Mouse (Mus musculus): ENCODE results near the gene S100a7a. TPM values are rescaled to one million over a fixed set of nuclear protein-coding genes. Genes with fewer than 3 reads are reported as not detected.

The S100a7a gene
- total and polyA plus RNA-seq, 2 experiments from 2014 or later, result not detected

DNA sequence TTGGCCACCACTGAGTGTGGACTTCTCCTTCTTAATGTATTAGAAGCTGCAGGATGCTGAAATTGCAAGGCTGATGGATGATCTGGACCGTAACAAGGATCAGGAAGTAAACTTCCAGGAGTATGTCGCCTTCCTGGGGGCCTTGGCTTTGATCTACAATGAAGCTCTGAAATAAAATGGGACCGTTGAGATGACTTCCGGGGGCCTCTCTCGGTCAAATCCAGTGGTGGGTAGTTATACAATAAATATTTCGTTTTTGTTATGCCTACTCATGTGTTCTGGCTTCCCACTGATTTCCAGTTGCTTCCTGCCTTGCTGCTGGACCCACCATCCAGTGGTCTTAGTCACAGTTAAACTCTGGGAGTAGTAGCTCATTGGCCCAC, 39.7 kb upstream of the S100a7a start:
- H3K27ac ChIP-seq (ENCODE audit: low read depth, low read length), result no peak overlapping the region
- TF ChIP-seq CTCF (IDR thresholded peaks at IDR 0.05), result no peak
- H3K9ac ChIP-seq (replicated peaks; ENCODE audit: low read length, poor library complexity, severe bottlenecking), result no peak overlapping the region
- 0 out of 2 replicates have a peak, but pooled peaks cover 4% of the 10 kb centered on the region for H3K27me3 ChIP-seq (ENCODE audit: insufficient read depth, low read length)
- DNase-seq (ENCODE audit: low spot score), result no peak
- H3K4me1 ChIP-seq (ENCODE audit: insufficient read depth, low read length), result peaks cover 5% of the 10 kb centered on the region; the same call in 1 of the 2 replicates
- WGBS, result 83% methylated on average over 6 of the region's 6 CpGs
- H3K36me3 ChIP-seq (ENCODE audit: insufficient read depth, low read length), result no peaks in the 10 kb centered on the region
- ATAC-seq (ENCODE audit: low FRiP score), result no peak
- no peak overlapping the region for H3K4me2 ChIP-seq (ENCODE audit: low read depth, low read length, poor library complexity, severe bottlenecking)
- no peaks in the 10 kb centered on the region for H3K9me3 ChIP-seq (ENCODE audit: low read length)
- no peak overlapping the region for H3K4me3 ChIP-seq (ENCODE audit: low read depth, low read length)

DNA sequence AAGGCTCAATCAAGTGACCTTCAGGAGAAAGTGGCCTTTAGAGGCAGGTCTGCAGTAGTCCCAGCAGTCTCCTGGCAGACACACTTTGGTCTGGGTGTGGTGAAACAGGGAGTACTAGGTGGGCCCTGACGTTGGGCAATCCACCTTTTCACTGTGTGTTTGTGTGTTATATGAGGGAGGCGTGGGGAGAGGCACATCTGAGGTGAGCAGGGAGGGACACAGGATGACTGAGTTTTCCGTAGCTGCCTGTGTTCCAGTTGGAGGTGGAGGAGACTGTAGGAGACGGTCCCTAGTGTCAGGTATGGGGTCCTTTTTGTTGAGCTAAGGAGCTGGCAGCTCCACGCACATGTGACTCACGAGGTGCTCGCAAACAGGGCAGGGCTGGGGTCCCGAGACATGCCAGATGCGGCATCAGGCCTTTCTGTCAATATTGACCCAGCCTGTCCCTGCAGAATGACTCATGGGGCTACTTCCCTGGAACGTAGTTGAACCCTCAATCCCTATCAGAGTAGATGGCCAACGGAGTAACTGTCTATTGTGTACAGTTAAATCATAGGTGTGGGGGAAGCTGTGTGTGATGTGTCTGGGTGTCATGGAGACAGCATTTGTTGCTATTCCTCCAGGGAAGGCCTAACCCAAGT, 39.1 kb upstream of the S100a7a start:
- no peak for DNase-seq (ENCODE audit: low spot score)

DNA sequence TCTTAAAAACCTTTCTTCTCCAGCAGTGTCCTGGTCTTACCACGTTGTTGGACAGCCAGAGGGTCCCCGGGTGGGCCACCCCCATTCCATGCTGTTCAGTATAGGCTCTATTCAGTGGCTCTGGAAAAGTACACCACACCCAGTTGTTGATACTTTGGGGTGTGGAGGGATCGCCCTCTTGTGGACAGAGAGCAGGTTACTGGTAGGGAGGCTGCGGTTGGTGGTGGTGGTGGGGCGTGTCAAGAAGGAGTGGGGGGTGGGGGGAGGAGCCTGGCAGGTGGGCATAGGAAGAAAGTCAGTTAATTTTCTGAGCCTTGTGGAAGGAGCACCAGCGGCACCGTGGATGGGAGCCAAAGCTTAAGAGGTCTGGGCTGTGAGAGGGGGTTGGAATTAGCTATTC, 38.4 kb upstream of the S100a7a start:
- H3K36me3 ChIP-seq (ENCODE audit: insufficient read depth, low read length), result no peaks in the 10 kb centered on the region
- H3K4me1 ChIP-seq (ENCODE audit: insufficient read depth, low read length), result peaks cover 5% of the 10 kb centered on the region; the same call in 1 of the 2 replicates
- no peak overlapping the region for H3K27ac ChIP-seq (ENCODE audit: low read depth, low read length)
- H3K27me3 ChIP-seq (ENCODE audit: insufficient read depth, low read length), result 0 out of 2 replicates have a peak, but pooled peaks cover 4% of the 10 kb centered on the region
- H3K9ac ChIP-seq (replicated peaks; ENCODE audit: low read length, poor library complexity, severe bottlenecking), result no peak overlapping the region
- no peak overlapping the region for H3K4me3 ChIP-seq (ENCODE audit: low read depth, low read length)
- H3K9me3 ChIP-seq (ENCODE audit: low read length), result no peaks in the 10 kb centered on the region
- peak; percentile 75 for TF ChIP-seq CTCF (IDR thresholded peaks at IDR 0.05)
- 7% methylated on average over 7 of the region's 7 CpGs for WGBS
- DNase-seq (ENCODE audit: low spot score) (peak; percentile 70), ATAC-seq (ENCODE audit: low FRiP score) (peak; percentile 64)
- no peak overlapping the region for H3K4me2 ChIP-seq (ENCODE audit: low read depth, low read length, poor library complexity, severe bottlenecking)

More for the DNA sequence above, 39.1 kb upstream of the S100a7a start:
- Histone ChIP-seq H3K27me3 (ENCODE audit: insufficient read depth, low read length) (0 out of 2 replicates have a peak, but pooled peaks cover 4% of the 10 kb centered on the region), H3K27ac (ENCODE audit: low read depth, low read length) (no peak overlapping the region), H3K9me3 (ENCODE audit: low read length) (no peaks in the 10 kb centered on the region), H3K9ac (replicated peaks; ENCODE audit: low read length, poor library complexity, severe bottlenecking) (no peak overlapping the region), H3K36me3 (ENCODE audit: insufficient read depth, low read length) (no peaks in the 10 kb centered on the region), H3K4me1 (ENCODE audit: insufficient read depth, low read length) (peaks cover 5% of the 10 kb centered on the region; the same call in 1 of the 2 replicates), H3K4me3 (ENCODE audit: low read depth, low read length) (no peak overlapping the region), H3K4me2 (ENCODE audit: low read depth, low read length, poor library complexity, severe bottlenecking) (no peak overlapping the region)
- ATAC-seq (ENCODE audit: low FRiP score), result no peak
- WGBS, result 88% methylated on average over 11 of the region's 11 CpGs
- no peak for TF ChIP-seq CTCF (IDR thresholded peaks at IDR 0.05)

DNA sequence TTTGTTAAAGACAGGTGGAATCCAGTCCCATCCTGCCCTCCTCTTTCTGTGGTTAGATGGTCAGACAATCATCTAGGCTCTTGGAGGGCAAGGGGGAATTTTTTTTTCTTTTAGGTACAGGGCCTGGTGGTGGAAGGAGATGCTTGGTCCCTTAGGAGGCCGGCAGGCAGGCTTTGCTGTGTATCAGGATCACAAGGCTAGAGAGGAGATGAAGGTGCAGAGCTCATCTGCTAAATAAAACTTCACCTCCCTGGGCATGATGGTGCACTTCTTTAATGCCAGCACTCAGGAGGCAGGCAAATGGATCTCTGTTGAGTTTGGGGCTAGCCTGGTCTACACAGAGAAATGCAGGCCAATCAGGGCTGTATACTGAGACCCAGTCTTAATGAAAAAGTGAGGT, 37.9 kb upstream of the S100a7a start:
- 0 out of 2 replicates have a peak, but pooled peaks cover 4% of the 10 kb centered on the region for H3K27me3 ChIP-seq (ENCODE audit: insufficient read depth, low read length)
- WGBS, result 71% methylated on average over 1 of the region's 1 CpGs
- no peak overlapping the region for H3K4me2 ChIP-seq (ENCODE audit: low read depth, low read length, poor library complexity, severe bottlenecking)
- no peak overlapping the region for H3K9ac ChIP-seq (replicated peaks; ENCODE audit: low read length, poor library complexity, severe bottlenecking)
- peaks cover 5% of the 10 kb centered on the region; the same call in 1 of the 2 replicates for H3K4me1 ChIP-seq (ENCODE audit: insufficient read depth, low read length)
- no peaks in the 10 kb centered on the region for H3K36me3 ChIP-seq (ENCODE audit: insufficient read depth, low read length)
- ATAC-seq (ENCODE audit: low FRiP score), result no peak
- DNase-seq (ENCODE audit: low spot score), result no peak
- no peak overlapping the region for H3K27ac ChIP-seq (ENCODE audit: low read depth, low read length)
- no peaks in the 10 kb centered on the region for H3K9me3 ChIP-seq (ENCODE audit: low read length)
- H3K4me3 ChIP-seq (ENCODE audit: low read depth, low read length), result no peak overlapping the region
- TF ChIP-seq CTCF (IDR thresholded peaks at IDR 0.05), result no peak

DNA sequence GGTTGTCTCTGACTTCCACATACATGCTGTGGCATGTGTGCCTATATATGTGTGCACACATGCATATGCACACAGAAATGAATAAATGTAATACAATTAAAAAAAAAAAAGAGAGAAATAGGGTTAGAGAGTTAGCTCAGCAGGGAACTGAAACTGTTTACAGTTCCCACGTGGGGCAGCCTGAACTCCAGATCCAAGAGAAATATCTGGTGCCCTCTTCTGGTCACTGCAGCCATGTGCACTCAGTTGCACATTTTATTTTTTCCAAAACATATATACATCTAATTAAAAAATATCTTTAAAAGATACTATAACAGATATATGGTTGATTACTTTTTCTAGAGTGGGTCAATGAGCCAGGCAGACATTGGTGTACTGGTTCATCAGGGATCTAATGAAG, 36.2 kb upstream of the S100a7a start:
- Histone ChIP-seq H3K36me3 (ENCODE audit: insufficient read depth, low read length) (no peaks in the 10 kb centered on the region), H3K9me3 (ENCODE audit: low read length) (no peaks in the 10 kb centered on the region), H3K9ac (replicated peaks; ENCODE audit: low read length, poor library complexity, severe bottlenecking) (no peak overlapping the region), H3K4me1 (ENCODE audit: insufficient read depth, low read length) (peaks cover 5% of the 10 kb centered on the region; the same call in 1 of the 2 replicates), H3K27ac (ENCODE audit: low read depth, low read length) (no peak overlapping the region), H3K4me3 (ENCODE audit: low read depth, low read length) (no peak overlapping the region), H3K27me3 (ENCODE audit: insufficient read depth, low read length) (0 out of 2 replicates have a peak, but pooled peaks cover 4% of the 10 kb centered on the region), H3K4me2 (ENCODE audit: low read depth, low read length, poor library complexity, severe bottlenecking) (no peak overlapping the region)
- whole genome bisulfite sequencing, result 6% methylated on average over 1 of the region's 1 CpGs
- no peak for ATAC-seq (ENCODE audit: low FRiP score)
- DNase-seq (ENCODE audit: low spot score), result no peak
- peak; percentile 41 for TF ChIP-seq CTCF (IDR thresholded peaks at IDR 0.05)

DNA sequence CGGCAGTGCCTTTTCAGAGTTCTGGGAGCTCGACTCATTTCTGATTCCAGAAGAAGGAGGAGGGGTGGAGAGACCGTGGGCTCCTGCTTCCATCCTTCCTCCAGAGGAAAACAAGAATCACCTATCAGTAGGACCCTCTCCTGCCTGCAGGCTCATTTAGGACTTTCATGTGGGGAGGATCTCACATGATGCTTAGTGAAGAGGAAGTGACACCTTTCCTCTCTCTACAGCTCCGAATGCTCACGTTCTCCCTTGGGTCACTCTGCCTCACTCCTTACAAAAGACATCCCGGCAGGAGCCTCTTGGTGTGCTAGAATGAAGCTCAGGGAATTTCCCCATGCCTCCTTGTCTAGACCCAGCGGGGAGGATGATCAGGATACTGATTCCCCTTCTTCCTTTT, 32.3 kb upstream of the S100a7a start:
- H3K4me1 ChIP-seq (ENCODE audit: insufficient read depth, low read length), result 0 out of 2 replicates have a peak, but pooled peaks cover 12% of the 10 kb centered on the region
- H3K4me2 ChIP-seq (ENCODE audit: low read depth, low read length, poor library complexity, severe bottlenecking), result no peak overlapping the region
- H3K27ac ChIP-seq (ENCODE audit: low read depth, low read length), result no peak overlapping the region
- ATAC-seq (ENCODE audit: low FRiP score) (no peak), DNase-seq (ENCODE audit: low spot score) (no peak)
- 59% methylated on average over 7 of the region's 7 CpGs for WGBS
- no peaks in the 10 kb centered on the region for H3K27me3 ChIP-seq (ENCODE audit: insufficient read depth, low read length)
- no peak for TF ChIP-seq CTCF (IDR thresholded peaks at IDR 0.05)
- H3K9me3 ChIP-seq (ENCODE audit: low read length), result no peaks in the 10 kb centered on the region
- no peak overlapping the region for H3K9ac ChIP-seq (replicated peaks; ENCODE audit: low read length, poor library complexity, severe bottlenecking)
- no peaks in the 10 kb centered on the region for H3K36me3 ChIP-seq (ENCODE audit: insufficient read depth, low read length)
- no peak overlapping the region for H3K4me3 ChIP-seq (ENCODE audit: low read depth, low read length)
